Mouse (Mus musculus): Measurements from ENCODE around the gene Zfp791.
"Not testable (repeated sequence)": the region's sequence is repeated elsewhere in the genome, so short reads cannot be mapped to it uniquely, and the experiment has no call there.

Gene Zfp791

GRCm38 (mm10) chr8:85082169-85082568 is 40.7 kb downstream of the Zfp791 start:
- DNase-seq, result not testable (repeated sequence)

- peak; percentile 70 to 71 for DNase-seq
These were observed 41.7 kb downstream of the Zfp791 start, which contains the start of gene Wdr83 for GRCm38 (mm10) chr8:85081216-85081555. Wdr83 (minus strand) TSS chr8:85081306.

GRCm38 (mm10) chr8:85080532-85081215 is 42.2 kb downstream of the Zfp791 start, which contains the start of gene Wdr83os:
Wdr83os (plus strand) TSS chr8:85080740.
- DNase-seq, result peak; percentile 61 to 75

GRCm38 (mm10) chr8:85080214-85080531 is 42.7 kb downstream of the Zfp791 start:
- no peak for DNase-seq

GRCm38 (mm10) chr8:85076993-85077392 is 45.9 kb downstream of the Zfp791 start:
- DNase-seq, result peak; percentile 82 to 86

GRCm38 (mm10) chr8:85076001-85076400 is 46.9 kb downstream of the Zfp791 start:
- DNase-seq, result peak in 1 of 2 experiments; percentile 65

GRCm38 (mm10) chr8:85074617-85075016 is 48.3 kb downstream of the Zfp791 start:
- DNase-seq, result no peak

DNA sequence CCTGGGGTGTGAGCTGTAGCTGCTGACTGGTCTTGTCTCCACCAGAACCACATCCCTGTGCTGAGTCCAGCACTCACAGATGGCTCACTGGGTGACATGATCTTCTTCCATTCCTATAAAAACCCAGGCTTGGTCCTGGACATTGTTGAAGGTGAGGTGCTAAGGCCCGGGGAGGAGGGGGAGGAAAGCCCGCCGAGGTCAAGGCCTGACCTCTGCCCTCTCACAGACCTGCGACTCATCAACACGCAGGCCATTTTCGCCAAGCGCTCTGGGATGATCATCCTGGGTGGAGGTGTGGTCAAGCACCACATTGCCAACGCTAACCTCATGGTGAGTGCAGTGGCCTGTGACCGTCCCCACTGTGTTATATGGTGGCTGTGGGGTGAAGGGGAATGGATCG is 48.7 kb downstream of the Zfp791 start:
- no peak for DNase-seq

GRCm38 (mm10) chr8:85073041-85073612 is 49.8 kb downstream of the Zfp791 start:
- DNase-seq, result no peak

GRCm38 (mm10) chr8:85072364-85072929 is 50.4 kb downstream of the Zfp791 start:
- DNase-seq, result no peak

GRCm38 (mm10) chr8:85071514-85072281 is 51.2 kb downstream of the Zfp791 start, which contains the start of gene Dhps:
Dhps (plus strand) TSS chr8:85071757.
- DNase-seq, result peak; percentile 93

DNA sequence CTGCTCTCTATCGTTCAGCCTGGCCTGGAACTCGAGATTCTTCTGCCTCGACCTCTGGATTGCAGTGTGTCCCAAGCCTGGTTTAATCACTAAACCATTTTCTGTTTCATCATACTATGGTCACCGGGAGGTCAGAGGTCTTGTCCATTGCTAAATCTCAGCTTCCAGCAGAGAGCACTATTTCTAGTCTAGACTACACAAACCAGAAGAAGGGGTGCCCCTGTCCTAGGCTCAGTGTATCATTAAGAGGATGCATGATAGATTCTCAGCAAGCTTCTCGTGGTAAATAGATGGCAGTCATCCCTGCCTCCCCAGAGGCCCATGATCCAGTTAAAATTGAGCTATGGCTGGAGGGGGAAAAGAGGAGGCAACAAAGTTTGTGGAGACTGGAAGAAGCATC is 51.9 kb downstream of the Zfp791 start:
- no peak for DNase-seq

DNA sequence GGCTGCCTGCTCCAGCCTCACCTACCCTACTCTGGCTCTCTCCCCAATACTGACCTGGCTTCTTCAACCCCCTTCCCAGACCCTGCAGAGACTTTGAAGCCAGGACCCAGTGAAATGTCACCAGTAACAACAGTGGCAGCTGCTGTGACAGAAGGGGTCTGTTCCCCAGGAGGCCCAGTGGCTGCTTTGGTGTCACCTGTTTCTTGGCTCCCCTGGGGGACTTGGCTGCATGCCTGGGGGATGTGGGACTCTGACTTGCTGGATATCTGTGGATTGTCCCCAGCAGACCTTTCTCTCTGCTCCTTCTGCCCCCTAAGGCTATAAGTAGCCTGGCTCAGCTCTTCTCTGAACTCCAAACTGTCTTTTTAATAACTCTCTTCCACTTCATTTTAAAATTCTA is 54.9 kb downstream of the Zfp791 start, which contains the start of gene Gm5741:
Gene Gm5741 (minus strand): TSS at position 1 of the 400 bp plus-strand sequence.
- DNase-seq, result no peak

DNA sequence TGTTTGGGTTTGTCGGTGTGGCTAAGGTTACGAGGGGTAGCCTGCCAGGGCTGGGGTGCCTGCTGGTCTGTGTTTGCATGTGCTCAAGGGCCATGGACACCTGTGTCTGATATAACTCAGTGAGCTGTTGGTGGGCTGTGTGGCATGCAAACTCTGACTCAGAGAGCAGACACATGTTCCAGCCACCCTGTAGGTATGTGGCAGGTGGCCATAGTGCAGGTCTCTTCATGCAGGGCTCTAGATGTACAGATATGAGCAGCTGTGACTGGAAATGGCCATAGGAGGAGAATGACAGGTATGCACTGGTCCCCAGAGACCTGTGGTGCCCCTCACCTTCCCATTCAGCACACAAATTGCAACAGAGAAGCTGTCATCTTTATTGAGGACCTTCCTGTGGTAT is 55.7 kb downstream of the Zfp791 start:
- DNase-seq, result no peak

- DNase-seq, result no peak
These were observed 57.7 kb downstream of the Zfp791 start for GRCm38 (mm10) chr8:85065213-85065612.

DNA sequence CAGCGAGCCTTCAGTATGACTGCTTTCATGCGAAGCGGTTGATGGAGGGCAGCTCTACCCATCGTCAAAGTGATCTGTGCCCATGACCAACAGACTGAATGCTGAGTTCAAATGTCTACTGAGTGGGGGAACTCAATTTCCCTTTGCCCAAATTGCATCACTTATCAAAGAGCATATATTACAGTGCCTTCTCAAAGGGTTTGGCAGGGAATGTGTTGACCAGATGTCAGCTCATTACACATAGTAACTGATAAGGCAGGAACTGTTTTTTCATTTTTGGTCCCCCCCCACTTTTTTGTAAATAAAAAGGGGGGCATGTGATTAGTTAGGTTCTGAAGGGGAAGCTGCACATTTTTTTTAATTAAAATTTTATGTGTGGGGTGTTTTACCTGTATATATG is 60.3 kb downstream of the Zfp791 start:
- no peak for DNase-seq

DNA sequence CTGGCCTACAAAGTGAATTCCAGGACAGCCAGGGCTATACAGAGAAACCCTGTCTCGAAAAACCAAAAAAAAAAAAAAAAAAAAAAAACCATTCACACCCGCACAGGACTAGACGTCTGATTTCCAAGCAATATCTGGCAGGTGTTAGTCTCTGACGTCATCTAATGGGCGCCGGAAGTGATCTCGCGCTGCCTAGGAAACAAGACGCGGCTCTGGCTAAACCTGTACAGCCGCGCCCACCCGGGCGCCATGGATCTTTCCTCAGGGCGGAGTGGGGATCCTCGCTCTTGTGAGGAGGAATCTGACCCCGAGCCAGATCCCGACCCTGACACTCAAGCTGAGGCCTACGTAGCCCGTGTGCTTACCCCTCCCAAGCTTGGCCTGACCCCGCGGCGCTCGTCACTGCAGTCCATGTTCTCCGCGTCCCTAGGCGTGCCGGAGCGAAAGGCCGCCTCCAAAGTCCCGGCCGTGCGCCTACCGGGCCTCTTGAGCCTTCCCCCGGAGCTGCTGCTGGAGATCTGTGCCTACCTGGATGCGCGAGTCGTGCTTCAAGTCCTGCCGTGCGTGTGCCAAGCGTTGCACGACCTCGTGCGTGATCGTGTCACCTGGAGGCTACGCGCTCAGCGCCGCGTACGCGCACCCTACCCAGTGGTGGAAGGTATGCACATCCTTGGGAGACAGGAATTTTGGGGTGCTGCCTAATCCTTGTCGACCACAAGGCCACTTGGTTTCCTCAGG is 62.8 kb downstream of the Zfp791 start, which contains the start of gene Fbxw9:
Gene Fbxw9 (plus strand): TSS at position 177 of the 738 bp plus-strand sequence.
- peak; percentile 88 to 90 for DNase-seq

Data from lung, postnatal 4 days (tissue).